23 mouse cellular contexts compared by ENCODE assay signal in genomic region chr2:35797998-35798397, GRCm38 (mm10).
DNase-seq lines count a peak whose midpoint lies in the region; ATAC-seq and TF ChIP-seq lines count a peak whose summit lies in the region.
"Had no signal": no experiment of that assay in that cellular context is flagged by ENCODE, and none has a peak within 500 bp of the region (broad histone marks: within the 10 kb centered on the region; RNA-seq: fewer than 3 reads in every experiment).

No protein-coding gene starts in this region.

- no peak overlapping the region for H3K9ac ChIP-seq in kidney, embryonic 15.5 days
- H3K9ac ChIP-seq: embryonic facial prominence, embryonic 12.5 days; heart, embryonic 15.5 days; hindbrain, embryonic 13.5 days had no signal

- no peaks in the 10 kb centered on the region for H3K27me3 ChIP-seq in kidney, embryonic 15.5 days
- H3K27me3 ChIP-seq: heart, embryonic 15.5 days; hindbrain, embryonic 13.5 days had no signal

- H3K9me3 ChIP-seq in kidney, embryonic 15.5 days (replicated peaks): no peaks in the 10 kb centered on the region
- H3K9me3 ChIP-seq: embryonic facial prominence, embryonic 12.5 days; G1E; heart, embryonic 15.5 days; hindbrain, embryonic 13.5 days had no signal

- 13% methylated on average over 8 of the region's 8 CpGs for WGBS in kidney, embryonic 15.5 days
- WGBS in lung, adult 2 months: 48% methylated on average over 8 of the region's 8 CpGs

- no peak overlapping the region for H3K4me2 ChIP-seq in kidney, embryonic 15.5 days
- H3K4me2 ChIP-seq: embryonic facial prominence, embryonic 12.5 days; heart, embryonic 11.5 days; heart, embryonic 15.5 days; hindbrain, embryonic 13.5 days had no signal

- peak; percentile 29 to 67 for DNase-seq in adrenal gland, adult (ENCODE audit: inconsistent age in 2 of 2, low spot score in 1 of 2)
- DNase-seq in adrenal gland, postnatal 4 days (ENCODE audit: low spot score in 2 of 2): no peak
- DNase-seq in kidney, adult 9 months: no peak
- DNase-seq in adrenal gland, adult 8-10 months: peak; percentile 29
- peak; percentile 45 to 61 for DNase-seq in adrenal gland, postnatal 36 days
- no peak for DNase-seq in testis, postnatal 10 days (ENCODE audit: low spot score)
- no peak for DNase-seq in lung, adult 2 months
- DNase-seq: B cell, adult 2 months; cerebellum, adult 11 months; cerebellum, adult 8-10 months; cerebellum, postnatal 14 days; gastrocnemius, postnatal 14 days; heart, adult 2 months; heart, postnatal 14 days had no signal

- no peaks in the 10 kb centered on the region for H3K36me3 ChIP-seq in kidney, embryonic 15.5 days
- H3K36me3 ChIP-seq: embryonic facial prominence, embryonic 12.5 days; G1E; heart, embryonic 15.5 days; hindbrain, embryonic 13.5 days had no signal

- TF ChIP-seq CTCF in lung, adult 2 months (IDR thresholded peaks at IDR 0.05; ENCODE audit: insufficient read depth, low read length): no peak

- no peak overlapping the region for H3K27ac ChIP-seq in kidney, embryonic 15.5 days
- H3K27ac ChIP-seq: embryonic facial prominence, embryonic 12.5 days; heart, adult 2 months; heart, embryonic 15.5 days; hindbrain, embryonic 13.5 days; hindbrain, postnatal 0 days had no signal

- 0 out of 2 replicates have a peak, but pooled peaks cover 3% of the 10 kb centered on the region for H3K4me1 ChIP-seq in kidney, embryonic 15.5 days
- H3K4me1 ChIP-seq in lung, adult 2 months (ENCODE audit: control insufficient read depth, insufficient read depth, low read length): no peaks in the 10 kb centered on the region
- H3K4me1 ChIP-seq: embryonic facial prominence, embryonic 12.5 days had no signal

- ATAC-seq in kidney, embryonic 15.5 days (replicated peaks; ENCODE audit: low FRiP score): peak; percentile 78
- ATAC-seq: CD4-positive, CD25-positive, alpha-beta regulatory T cell, adult 4 months; forebrain, embryonic 16.5 days; hindbrain, postnatal 0 days had no signal

- TF ChIP-seq POLR2A in lung, adult 2 months (IDR thresholded peaks at IDR 0.05; ENCODE audit: borderline replicate concordance, extremely low read depth, low read depth, low read length): no peak

- no peak overlapping the region for H3K4me3 ChIP-seq in kidney, embryonic 15.5 days (replicated peaks)
- no peak overlapping the region for H3K4me3 ChIP-seq in lung, adult 2 months (replicated peaks; ENCODE audit: extremely low read depth, low read depth, low read length)
- H3K4me3 ChIP-seq: embryonic facial prominence, embryonic 12.5 days; heart, adult 2 months; heart, embryonic 15.5 days; hindbrain, embryonic 13.5 days had no signal

Comparison
In these comparisons a context has a peak if more than half of its experiments do, and no peak if none do; other contexts are left out.
1. DNase-seq: peak in adrenal gland, adult (2 of 2), adrenal gland, adult 8-10 months (single experiment) and adrenal gland, postnatal 36 days (2 of 2); none in adrenal gland, postnatal 4 days (0 of 2), kidney, adult 9 months (single experiment), testis, postnatal 10 days (single experiment) and lung, adult 2 months (single experiment).